Mouse (Mus musculus) embryonic facial prominence, embryonic 14.5 days (tissue): ENCODE results near the gene Dgat2. TPM values are rescaled to one million over a fixed set of nuclear protein-coding genes. Genes with fewer than 3 reads are reported as not detected.

Experiments
- ATAC-seq: fragments of 200-750 bp; cut with Nextera tagmentation; 2 replicates; pipeline ENCODE4 v1.8.0; 2017; ENCODE audit warnings: low read depth, moderate number of reproducible peaks, moderate TSS enrichment
- DNase-seq: peaks from one replicate; pipeline ENCODE4 v3.0.0-alpha.2; 2015; ENCODE audit warnings: low spot score
- H3K27ac ChIP-seq: fragments of 300-500 bp; sonication (generic); replicated peaks from 2 replicates; pipeline ENCODE4 v1.5.1; 2014; ENCODE audit warnings: low read depth, mild to moderate bottlenecking, low read length, moderate library complexity
- H3K27me3 ChIP-seq: fragments of 300-500 bp; sonication (generic); replicated peaks from 2 replicates; pipeline ENCODE4 v1.6.1; 2014; ENCODE audit warnings: low read length; ENCODE audit not compliant: control insufficient read depth, insufficient read depth
- H3K36me3 ChIP-seq: fragments of 300-500 bp; sonication (generic); 2 replicates; pipeline ENCODE4 v1.6.1; 2014; ENCODE audit warnings: low read length, mixed read lengths; ENCODE audit not compliant: control insufficient read depth, insufficient read depth
- H3K4me1 ChIP-seq: fragments of 300-500 bp; sonication (generic); 2 replicates; pipeline ENCODE4 v1.6.1; 2014; ENCODE audit warnings: antibody characterized with exemption, low read length; ENCODE audit not compliant: control insufficient read depth, insufficient read depth
- H3K4me2 ChIP-seq: fragments of 300-500 bp; sonication (generic); 2 replicates; pipeline ENCODE4 v1.6.1; 2014; ENCODE audit warnings: low read depth, mild to moderate bottlenecking, low read length, moderate library complexity, mixed read lengths
- H3K4me3 ChIP-seq: fragments of 300-500 bp; sonication (generic); 2 replicates; pipeline ENCODE4 v1.5.1; 2014; ENCODE audit warnings: low read depth, mild to moderate bottlenecking, low read length
- H3K9ac ChIP-seq: fragments of 300-500 bp; sonication (generic); 2 replicates; pipeline ENCODE4 v1.6.1; 2014; ENCODE audit warnings: low read depth, mild to moderate bottlenecking, low read length, moderate library complexity, mixed read lengths
- H3K9me3 ChIP-seq: fragments of 300-500 bp; sonication (generic); 2 replicates; pipeline ENCODE4 v1.6.1; 2016; ENCODE audit warnings: low read length; ENCODE audit not compliant: control insufficient read depth
- WGBS: fragments of 180-500 bp; shearing (Covaris S2); extraction: QIAGEN DNeasy Blood & Tissue Kit; methylation state at CpG from one replicate; pipeline ENCODE4 v1.1.7; 2014; 5-methylcytosine and 5-hydroxymethylcytosine counted together
- polyA plus RNA-seq: library from polyadenylated mRNA; unstranded; fragments of >200 nt; fragmentation: Nextera tagmentation; extraction: Ambion mirVana; gene quantifications from 2 replicates; pipeline ENCODE4 v1.2.1, GENCODE M21; 2014

Gene Dgat2
- polyA plus RNA-seq, 1 experiment from 2014 or later, result 38.6 TPM

- 0 out of 2 replicates have a peak, but pooled peaks have one; percentile 9 for ATAC-seq
- H3K27me3 ChIP-seq, result no peaks in the 10 kb centered on the region
- no peak overlapping the region for H3K4me3 ChIP-seq
- H3K4me1 ChIP-seq, result peaks cover 12% of the 10 kb centered on the region
- no peak for DNase-seq
- H3K36me3 ChIP-seq, result no peaks in the 10 kb centered on the region
- no peak overlapping the region for H3K27ac ChIP-seq
- no peaks in the 10 kb centered on the region for H3K9me3 ChIP-seq
- H3K4me2 ChIP-seq, result no peak overlapping the region
- no peak overlapping the region for H3K9ac ChIP-seq
- WGBS, result 63% methylated on average over 7 of the region's 8 CpGs
Observed at GRCm38 (mm10) chr7:99154648-99155151, 27.8 kb downstream of the Dgat2 start.

- Histone ChIP-seq H3K4me1 (peaks cover 12% of the 10 kb centered on the region), H3K9me3 (no peaks in the 10 kb centered on the region), H3K27me3 (no peaks in the 10 kb centered on the region), H3K27ac (no peak overlapping the region), H3K4me2 (no peak overlapping the region), H3K9ac (no peak overlapping the region), H3K4me3 (no peak overlapping the region), H3K36me3 (no peaks in the 10 kb centered on the region)
- WGBS, result 82% methylated on average over 10 of the region's 11 CpGs
- DNase-seq, result no peak
- no peak for ATAC-seq
Observed at GRCm38 (mm10) chr7:99153686-99154202, 28.8 kb downstream of the Dgat2 start.

- no peaks in the 10 kb centered on the region for H3K9me3 ChIP-seq
- no peaks in the 10 kb centered on the region for H3K27me3 ChIP-seq
- H3K36me3 ChIP-seq, result no peaks in the 10 kb centered on the region
- H3K9ac ChIP-seq, result no peak overlapping the region
- WGBS, result 76% methylated on average over 8 of the region's 8 CpGs
- no peak overlapping the region for H3K4me2 ChIP-seq
- H3K27ac ChIP-seq, result no peak overlapping the region
- H3K4me1 ChIP-seq, result peaks cover 12% of the 10 kb centered on the region
- ATAC-seq (no peak), DNase-seq (no peak)
- no peak overlapping the region for H3K4me3 ChIP-seq
Observed at GRCm38 (mm10) chr7:99152756-99153155, 29.8 kb downstream of the Dgat2 start.

GRCm38 (mm10) chr7:99151342-99151741 is 31.2 kb downstream of the Dgat2 start:
- peaks cover 12% of the 10 kb centered on the region for H3K4me1 ChIP-seq
- no peak overlapping the region for H3K4me2 ChIP-seq
- H3K9me3 ChIP-seq, result no peaks in the 10 kb centered on the region
- DNase-seq, result peak; percentile 97
- H3K9ac ChIP-seq, result no peak overlapping the region
- no peak overlapping the region for H3K4me3 ChIP-seq
- H3K27me3 ChIP-seq, result no peaks in the 10 kb centered on the region
- ATAC-seq, result peak; percentile 89
- no peak overlapping the region for H3K27ac ChIP-seq
- WGBS, result 4% methylated on average over 7 of the region's 7 CpGs
- H3K36me3 ChIP-seq, result no peaks in the 10 kb centered on the region

GRCm38 (mm10) chr7:99149017-99149416 is 33.5 kb downstream of the Dgat2 start:
- Histone ChIP-seq H3K4me2 (no peak overlapping the region), H3K36me3 (no peaks in the 10 kb centered on the region), H3K9ac (no peak overlapping the region), H3K27ac (no peak overlapping the region), H3K4me1 (0 out of 2 replicates have a peak, but pooled peaks cover 3% of the 10 kb centered on the region), H3K27me3 (no peaks in the 10 kb centered on the region), H3K4me3 (no peak overlapping the region), H3K9me3 (no peaks in the 10 kb centered on the region)
- ATAC-seq (no peak), DNase-seq (no peak)
- WGBS, result 70% methylated on average over 1 of the region's 1 CpGs

GRCm38 (mm10) chr7:99147494-99147893 is 35.0 kb downstream of the Dgat2 start:
- no peaks in the 10 kb centered on the region for H3K36me3 ChIP-seq
- 77% methylated on average over 7 of the region's 7 CpGs for WGBS
- H3K27me3 ChIP-seq, result no peaks in the 10 kb centered on the region
- H3K4me3 ChIP-seq, result no peak overlapping the region
- 0 out of 2 replicates have a peak, but pooled peaks cover 3% of the 10 kb centered on the region for H3K4me1 ChIP-seq
- DNase-seq, result no peak
- no peaks in the 10 kb centered on the region for H3K9me3 ChIP-seq
- H3K4me2 ChIP-seq, result no peak overlapping the region
- no peak overlapping the region for H3K27ac ChIP-seq
- H3K9ac ChIP-seq, result no peak overlapping the region
- no peak for ATAC-seq

GRCm38 (mm10) chr7:99146906-99147305 is 35.6 kb downstream of the Dgat2 start:
- Histone ChIP-seq H3K4me2 (no peak overlapping the region), H3K27me3 (no peaks in the 10 kb centered on the region), H3K4me1 (0 out of 2 replicates have a peak, but pooled peaks cover 3% of the 10 kb centered on the region), H3K9me3 (no peaks in the 10 kb centered on the region), H3K36me3 (no peaks in the 10 kb centered on the region), H3K27ac (no peak overlapping the region), H3K9ac (no peak overlapping the region), H3K4me3 (no peak overlapping the region)
- ATAC-seq, result no peak
- DNase-seq, result no peak
- 65% methylated on average over 7 of the region's 7 CpGs for WGBS

- Histone ChIP-seq H3K27me3 (no peaks in the 10 kb centered on the region), H3K4me2 (no peak overlapping the region), H3K9me3 (no peaks in the 10 kb centered on the region), H3K4me3 (no peak overlapping the region), H3K36me3 (no peaks in the 10 kb centered on the region), H3K4me1 (0 out of 2 replicates have a peak, but pooled peaks cover 3% of the 10 kb centered on the region), H3K9ac (no peak overlapping the region), H3K27ac (no peak overlapping the region)
- ATAC-seq, result no peak
- WGBS, result 49% methylated on average over 7 of the region's 7 CpGs
- DNase-seq, result no peak
Observed at GRCm38 (mm10) chr7:99146011-99146410, 36.5 kb downstream of the Dgat2 start.

- Histone ChIP-seq H3K4me3 (no peak overlapping the region), H3K27ac (no peak overlapping the region), H3K36me3 (no peaks in the 10 kb centered on the region), H3K4me1 (0 out of 2 replicates have a peak, but pooled peaks cover 3% of the 10 kb centered on the region), H3K27me3 (no peaks in the 10 kb centered on the region), H3K9me3 (no peaks in the 10 kb centered on the region), H3K4me2 (no peak overlapping the region), H3K9ac (no peak overlapping the region)
- DNase-seq (no peak), ATAC-seq (no peak)
- 60% methylated on average over 11 of the region's 11 CpGs for WGBS
Observed at GRCm38 (mm10) chr7:99144616-99145015, 37.9 kb downstream of the Dgat2 start.
